Mouse (Mus musculus) heart, embryonic 15.5 days (tissue): ENCODE measurements at regions not wholly inside any gene's neighbourhood (a gene's known extent, or its start where the extent isn't known, plus 50 kb on each side); places are given as distances from the start of the nearest gene placed in this dataset.

Source experiments
- ATAC-seq: fragments of 200-750 bp; cut with Nextera tagmentation; replicated peaks from 2 replicates; pipeline ENCODE4 v1.8.0; 2017; ENCODE audit warnings: low read depth, moderate TSS enrichment; ENCODE audit not compliant: insufficient number of reproducible peaks, insufficient read depth, low FRiP score
- H3K27ac ChIP-seq: fragments of 300-500 bp; sonication (generic); 2 replicates; pipeline ENCODE4 v1.5.1; 2015; ENCODE audit warnings: mild to moderate bottlenecking, inconsistent platforms
- H3K27me3 ChIP-seq: fragments of 300-500 bp; sonication (generic); 2 replicates; pipeline ENCODE4 v1.6.1; 2015; ENCODE audit warnings: inconsistent platforms
- H3K36me3 ChIP-seq: fragments of 300-500 bp; sonication (generic); 2 replicates; pipeline ENCODE4 v1.6.1; 2015; ENCODE audit warnings: mild to moderate bottlenecking, inconsistent platforms
- H3K4me1 ChIP-seq: fragments of 300-500 bp; sonication (generic); replicated peaks from 2 replicates; pipeline ENCODE4 v1.6.1; 2015; ENCODE audit warnings: inconsistent platforms
- H3K4me2 ChIP-seq: fragments of 300-500 bp; sonication (generic); 2 replicates; pipeline ENCODE4 v1.6.1; 2015; ENCODE audit warnings: inconsistent platforms, mild to moderate bottlenecking, moderate library complexity
- H3K4me3 ChIP-seq: fragments of 300-500 bp; sonication (generic); 2 replicates; pipeline ENCODE4 v1.5.1; 2015; ENCODE audit warnings: mild to moderate bottlenecking, inconsistent platforms
- H3K9ac ChIP-seq: fragments of 300-500 bp; sonication (generic); 2 replicates; pipeline ENCODE4 v1.6.1; 2015; ENCODE audit warnings: mild to moderate bottlenecking, inconsistent platforms
- H3K9me3 ChIP-seq: fragments of 300-500 bp; sonication (generic); replicated peaks from 2 replicates; pipeline ENCODE4 v1.6.1; 2016; ENCODE audit warnings: inconsistent platforms
- WGBS: fragments of 180-500 bp; shearing (Covaris S2); methylation state at CpG from one replicate; pipeline ENCODE4 v1.1.7; 2015; ENCODE audit warnings: mixed read lengths; 5-methylcytosine and 5-hydroxymethylcytosine counted together

DNA sequence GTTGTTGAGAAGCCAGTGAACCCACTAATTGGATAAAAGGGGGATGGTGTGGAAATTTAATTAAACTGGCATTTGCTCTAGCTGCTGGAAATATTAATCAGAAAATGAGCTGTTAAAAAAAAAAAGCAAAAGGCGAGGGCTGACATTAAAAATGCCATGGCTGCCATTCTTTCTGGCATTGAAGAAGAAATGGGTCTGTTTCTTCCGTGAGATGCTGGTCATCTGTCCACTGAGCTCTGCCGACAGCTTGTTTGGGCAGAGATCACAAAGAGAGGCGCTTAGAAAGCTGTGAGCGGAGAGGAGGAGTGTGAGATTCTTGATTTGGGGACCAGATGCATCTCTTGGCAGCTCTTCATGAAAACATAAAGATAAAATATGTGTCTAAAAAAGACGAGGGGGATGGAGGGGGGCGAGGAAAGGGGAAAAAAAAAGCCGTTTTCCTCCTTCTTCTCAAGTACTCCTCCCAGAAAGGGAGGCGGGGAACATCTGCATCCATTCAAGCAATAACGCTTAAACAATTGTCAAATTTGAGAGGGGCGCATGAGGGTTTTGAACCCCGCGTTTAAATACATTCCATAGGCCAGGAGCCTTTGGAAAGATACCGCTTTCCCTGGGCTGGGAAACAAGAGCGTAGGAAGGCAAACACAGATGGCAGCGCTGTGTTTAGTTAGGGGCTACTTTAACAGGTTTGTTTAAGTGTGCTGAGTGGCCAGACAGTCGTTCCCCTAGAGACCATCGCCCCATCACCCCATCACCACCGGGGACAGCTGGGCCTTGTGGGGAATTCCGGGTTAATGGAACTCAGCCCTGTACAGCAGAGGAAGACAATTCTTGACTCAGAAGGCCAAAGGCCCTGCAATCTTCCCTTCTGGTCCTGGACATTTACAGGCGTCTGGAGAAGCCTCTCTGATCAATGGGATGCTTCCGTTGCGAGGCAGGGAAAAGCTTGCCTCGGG is 109.2 kb upstream of the Slit3 start:
- Histone ChIP-seq H3K4me2 (no peak overlapping the region), H3K9ac (no peak overlapping the region), H3K27ac (no peak overlapping the region), H3K27me3 (no peaks in the 10 kb centered on the region), H3K4me3 (no peak overlapping the region), H3K9me3 (no peaks in the 10 kb centered on the region), H3K4me1 (peaks cover 10% of the 10 kb centered on the region), H3K36me3 (no peaks in the 10 kb centered on the region)
- no peak for ATAC-seq
- whole genome bisulfite sequencing: 54% methylated on average over 24 of the region's 24 CpGs

DNA sequence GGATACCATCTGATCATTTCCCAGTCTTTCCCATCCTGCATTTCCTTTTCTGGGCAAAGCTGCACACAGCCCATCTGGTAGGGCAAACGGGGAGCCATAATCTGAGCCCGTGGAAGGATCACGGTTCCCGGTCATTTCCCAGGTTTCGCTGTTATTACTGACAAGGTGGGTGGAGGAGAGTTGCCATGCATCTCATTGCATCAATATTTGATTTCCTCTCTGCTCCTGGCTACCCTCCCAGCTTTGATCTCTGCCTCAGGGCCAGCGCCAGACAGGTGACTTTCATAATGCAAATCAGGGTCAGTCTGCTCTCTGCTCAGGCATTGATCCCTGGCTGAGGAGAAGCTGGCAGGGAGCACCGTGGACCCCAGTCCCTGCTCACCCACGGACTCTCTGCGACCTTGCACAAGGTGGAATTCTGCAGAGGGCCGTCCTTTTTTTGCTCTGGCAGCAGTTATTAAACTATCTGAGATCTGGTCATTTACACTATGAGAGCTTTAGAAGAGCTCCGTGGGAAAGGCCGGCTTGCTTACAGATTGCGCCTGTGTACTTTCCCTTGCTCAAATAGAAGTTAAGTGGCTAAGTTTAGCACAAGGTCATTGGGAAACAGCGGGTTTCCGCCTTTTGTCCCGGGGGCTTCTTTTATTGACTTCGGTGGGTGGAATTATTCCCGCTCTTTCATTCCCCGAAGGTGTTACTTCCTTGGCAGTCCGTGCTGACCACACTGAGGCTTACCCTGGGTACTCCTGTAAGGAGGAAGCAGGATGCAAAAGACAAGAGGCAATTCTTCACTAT is 114.1 kb upstream of the Slit3 start:
- no peak overlapping the region for H3K27ac ChIP-seq
- H3K27me3 ChIP-seq: no peaks in the 10 kb centered on the region
- WGBS: 32% methylated on average over 20 of the region's 20 CpGs
- H3K9ac ChIP-seq: 0 out of 2 replicates have a peak overlapping the region, but pooled peaks have one; percentile 1
- H3K4me1 ChIP-seq: peaks cover 20% of the 10 kb centered on the region
- H3K4me3 ChIP-seq: peak overlapping the region; percentile 3
- H3K36me3 ChIP-seq: no peaks in the 10 kb centered on the region
- H3K9me3 ChIP-seq: no peaks in the 10 kb centered on the region
- ATAC-seq: no peak
- H3K4me2 ChIP-seq: peak overlapping the region; percentile 49

DNA sequence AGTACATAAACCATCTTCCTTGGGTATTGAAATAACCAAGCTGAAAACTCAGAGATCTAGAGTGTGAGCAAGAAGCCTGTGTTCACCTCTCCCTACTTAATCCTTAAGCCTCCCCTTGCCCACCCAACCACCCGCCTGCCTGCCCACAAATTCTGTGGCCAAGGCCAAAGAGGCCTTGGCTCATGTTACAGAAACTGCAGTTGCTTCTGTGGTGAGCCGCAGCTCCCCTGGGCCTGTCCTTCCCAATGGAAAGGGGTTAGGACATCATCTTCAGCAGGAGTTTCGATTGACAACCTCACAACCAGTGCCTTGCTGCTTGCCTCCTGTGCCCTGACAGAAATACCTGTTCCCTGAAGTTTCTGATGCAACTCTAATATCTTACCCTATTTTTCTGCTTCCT is 115.9 kb upstream of the Slit3 start:
- Histone ChIP-seq H3K4me3 (no peak overlapping the region), H3K9ac (no peak overlapping the region), H3K4me2 (no peak overlapping the region), H3K27me3 (no peaks in the 10 kb centered on the region), H3K9me3 (no peaks in the 10 kb centered on the region), H3K36me3 (no peaks in the 10 kb centered on the region), H3K27ac (no peak overlapping the region), H3K4me1 (peaks cover 17% of the 10 kb centered on the region)
- 74% methylated on average over 3 of the region's 3 CpGs for WGBS
- no peak for ATAC-seq

DNA sequence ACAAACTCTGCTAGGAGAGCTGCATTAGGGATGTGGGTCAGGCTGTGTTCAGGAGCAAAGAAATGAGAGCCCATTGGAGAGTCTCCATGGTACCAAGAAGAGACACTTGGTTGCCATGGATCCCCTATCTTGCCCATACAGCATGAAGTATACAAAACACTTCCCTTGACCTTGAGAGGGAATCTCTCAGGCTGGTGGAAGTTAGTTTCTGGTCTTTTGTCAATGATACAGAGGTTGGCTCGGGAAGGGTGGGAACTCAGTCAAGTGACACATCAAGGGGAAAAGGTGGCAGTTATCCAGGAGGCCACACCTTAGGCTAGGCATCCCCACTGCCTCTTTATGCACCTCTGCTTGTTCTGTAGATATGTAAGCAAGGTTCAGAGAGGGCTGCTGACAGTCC is 116.6 kb upstream of the Slit3 start:
- no peak for ATAC-seq
- Histone ChIP-seq H3K9ac (no peak overlapping the region), H3K36me3 (no peaks in the 10 kb centered on the region), H3K27me3 (no peaks in the 10 kb centered on the region), H3K9me3 (no peaks in the 10 kb centered on the region), H3K4me2 (no peak overlapping the region), H3K27ac (no peak overlapping the region), H3K4me1 (peaks cover 17% of the 10 kb centered on the region), H3K4me3 (no peak overlapping the region)
- 32% methylated on average over 1 of the region's 1 CpGs for WGBS

DNA sequence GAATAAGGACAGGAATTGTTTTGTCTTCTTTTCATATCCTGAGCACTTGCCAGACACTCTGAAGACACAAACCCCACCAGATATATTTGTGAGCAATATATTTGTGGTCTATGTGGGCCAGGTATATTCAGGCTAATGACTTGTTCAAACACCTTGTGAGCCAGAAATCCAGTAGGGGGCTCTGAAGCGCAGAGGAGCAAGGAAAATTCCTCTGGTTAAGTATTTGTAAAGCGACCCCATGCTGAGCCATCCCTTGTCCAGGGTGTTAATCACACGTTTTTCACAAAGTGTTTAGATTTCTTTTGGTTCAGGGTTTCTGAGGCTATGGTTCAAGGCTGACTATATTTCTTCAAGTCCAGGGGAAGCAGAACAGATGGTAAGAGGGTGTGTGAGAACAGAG is 117.1 kb upstream of the Slit3 start:
- H3K27ac ChIP-seq: no peak overlapping the region
- no peaks in the 10 kb centered on the region for H3K9me3 ChIP-seq
- no peak overlapping the region for H3K4me3 ChIP-seq
- no peaks in the 10 kb centered on the region for H3K27me3 ChIP-seq
- no peak overlapping the region for H3K4me2 ChIP-seq
- no peak overlapping the region for H3K9ac ChIP-seq
- H3K4me1 ChIP-seq: peaks cover 17% of the 10 kb centered on the region
- H3K36me3 ChIP-seq: no peaks in the 10 kb centered on the region
- WGBS: 30% methylated on average over 3 of the region's 3 CpGs
- no peak for ATAC-seq

DNA sequence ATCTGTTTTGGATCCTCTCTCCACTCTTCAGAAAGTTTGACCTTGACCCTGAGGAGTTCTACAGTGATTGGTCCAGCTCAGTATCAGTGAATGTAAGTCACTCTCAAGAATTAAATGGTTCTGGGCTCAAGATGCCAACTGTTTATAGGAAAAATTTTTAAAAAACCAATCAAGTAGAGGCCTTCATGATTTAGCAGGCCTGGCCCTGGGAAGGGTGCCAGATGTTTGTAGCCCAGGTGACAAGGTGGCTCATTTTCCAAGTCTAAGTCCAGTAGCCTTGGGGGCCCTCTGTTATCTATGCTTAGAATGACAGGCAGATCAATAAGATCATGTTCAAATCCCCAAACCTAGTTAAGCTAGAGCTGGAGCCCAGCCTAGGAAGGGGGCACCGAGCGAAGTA is 123.1 kb upstream of the Slit3 start:
- no peaks in the 10 kb centered on the region for H3K27me3 ChIP-seq
- no peak overlapping the region for H3K4me2 ChIP-seq
- H3K9ac ChIP-seq: no peak overlapping the region
- no peaks in the 10 kb centered on the region for H3K36me3 ChIP-seq
- 98% methylated on average over 2 of the region's 2 CpGs for WGBS
- no peak overlapping the region for H3K27ac ChIP-seq
- H3K4me3 ChIP-seq: no peak overlapping the region
- no peaks in the 10 kb centered on the region for H3K4me1 ChIP-seq
- ATAC-seq: no peak
- H3K9me3 ChIP-seq: no peaks in the 10 kb centered on the region

DNA sequence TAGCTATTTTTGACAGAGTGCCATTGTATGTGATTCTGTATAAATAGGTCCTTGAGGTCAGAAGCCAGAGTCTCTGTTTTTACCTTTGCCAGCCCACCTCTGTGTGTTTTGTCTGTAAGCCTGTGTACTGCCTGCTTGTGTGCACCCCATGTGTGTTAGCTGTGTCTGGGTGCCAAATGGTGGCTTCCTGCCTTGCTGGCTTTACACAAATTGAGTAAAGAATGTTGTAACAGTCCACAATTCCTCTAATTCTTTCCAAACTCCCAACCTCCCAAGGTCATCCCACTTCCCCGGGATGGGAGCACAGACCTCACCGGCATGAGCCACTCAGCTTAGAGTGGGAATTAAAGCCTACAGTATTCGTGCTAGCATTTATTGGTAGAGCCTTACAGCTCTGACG is 125.5 kb upstream of the Slit3 start:
- Histone ChIP-seq H3K27ac (no peak overlapping the region), H3K9me3 (no peaks in the 10 kb centered on the region), H3K27me3 (no peaks in the 10 kb centered on the region), H3K4me3 (no peak overlapping the region), H3K9ac (no peak overlapping the region), H3K4me2 (no peak overlapping the region), H3K4me1 (no peaks in the 10 kb centered on the region), H3K36me3 (no peaks in the 10 kb centered on the region)
- ATAC-seq: no peak
- WGBS: 73% methylated on average over 4 of the region's 4 CpGs

DNA sequence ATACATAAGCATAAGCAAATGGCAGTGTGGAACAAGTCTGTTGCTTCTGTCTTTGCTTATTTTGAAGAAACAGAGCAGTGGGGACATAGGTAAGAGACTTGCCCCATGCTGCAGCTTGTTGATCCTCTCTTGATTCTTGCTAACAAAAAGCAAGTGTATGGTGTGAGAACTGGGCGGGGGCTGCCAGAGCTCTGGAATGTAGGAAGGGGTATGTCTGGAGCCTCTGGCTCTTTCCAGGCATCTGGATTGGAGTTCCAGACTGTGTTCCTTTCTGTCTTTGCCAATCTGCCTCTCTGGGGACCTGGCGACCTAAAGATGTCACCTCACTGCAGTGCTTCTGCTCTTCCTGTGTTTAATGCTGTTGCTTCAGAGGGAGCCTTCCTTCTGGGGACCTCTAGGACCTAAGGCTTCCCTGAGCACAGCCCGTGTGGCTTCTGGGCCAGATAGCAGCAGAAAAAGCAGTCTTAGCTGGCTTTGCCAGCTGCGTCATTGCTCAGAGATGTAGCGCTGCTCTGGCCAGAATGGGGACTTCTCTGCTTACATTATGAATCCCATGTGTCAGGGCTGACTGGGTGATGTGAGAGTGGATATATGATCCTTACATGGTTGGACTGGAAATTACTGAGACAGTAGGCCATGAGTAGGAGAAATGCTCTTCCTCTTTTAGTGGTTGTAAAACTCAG is 138.1 kb upstream of the Slit3 start:
- H3K36me3 ChIP-seq: no peaks in the 10 kb centered on the region
- H3K9me3 ChIP-seq: no peaks in the 10 kb centered on the region
- no peak for ATAC-seq
- no peak overlapping the region for H3K4me3 ChIP-seq
- H3K27ac ChIP-seq: no peak overlapping the region
- no peaks in the 10 kb centered on the region for H3K27me3 ChIP-seq
- WGBS: 46% methylated on average over 5 of the region's 5 CpGs
- H3K9ac ChIP-seq: no peak overlapping the region
- no peak overlapping the region for H3K4me2 ChIP-seq
- H3K4me1 ChIP-seq: peaks cover 3% of the 10 kb centered on the region; the same call in 1 of the 2 replicates

DNA sequence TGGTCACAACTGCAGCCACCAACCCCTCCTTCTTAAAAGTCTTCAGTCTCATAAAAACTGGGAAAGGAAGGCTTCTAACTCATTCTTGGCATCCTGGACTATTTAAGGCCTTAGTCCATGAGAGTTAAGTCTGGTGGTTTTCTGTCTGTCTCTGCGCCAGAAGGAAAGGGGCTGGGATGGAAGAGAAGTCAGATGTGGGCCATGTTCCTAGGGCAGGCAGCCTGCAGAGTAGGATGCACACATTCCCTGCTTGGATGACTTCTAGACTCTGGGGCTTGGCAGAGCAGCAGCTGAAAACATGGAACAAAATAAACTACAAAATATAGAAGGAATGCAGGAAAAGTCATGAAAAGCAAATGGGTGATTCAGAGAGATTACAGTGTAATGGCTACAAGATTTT is 140.8 kb upstream of the Slit3 start:
- Histone ChIP-seq H3K9me3 (no peaks in the 10 kb centered on the region), H3K4me2 (no peak overlapping the region), H3K9ac (no peak overlapping the region), H3K4me3 (no peak overlapping the region), H3K4me1 (peaks cover 3% of the 10 kb centered on the region; the same call in 1 of the 2 replicates), H3K27me3 (no peaks in the 10 kb centered on the region), H3K27ac (no peak overlapping the region), H3K36me3 (no peaks in the 10 kb centered on the region)
- no peak for ATAC-seq
- WGBS: 97% methylated on average over 1 of the region's 1 CpGs

DNA sequence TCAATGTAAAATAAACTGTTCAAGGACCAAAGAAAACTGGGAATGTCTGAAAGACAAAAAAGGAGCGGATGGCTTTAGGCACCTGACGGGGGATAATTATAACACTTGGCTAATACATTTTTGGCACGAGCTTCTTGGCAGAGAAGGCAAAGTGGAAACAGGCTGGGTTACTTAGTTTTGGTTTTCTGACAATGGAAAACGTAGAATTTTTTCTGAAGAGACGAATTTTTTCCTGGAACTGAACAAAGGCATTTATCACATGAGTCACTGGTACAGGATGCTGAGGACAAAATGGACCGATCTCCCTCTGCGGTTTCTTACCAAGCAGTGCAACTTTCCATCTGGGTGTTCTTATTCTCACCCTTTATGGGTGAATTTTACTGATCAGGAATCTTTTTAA is 143.2 kb upstream of the Slit3 start:
- H3K27ac ChIP-seq: no peak overlapping the region
- WGBS: 63% methylated on average over 7 of the region's 7 CpGs
- no peak overlapping the region for H3K9ac ChIP-seq
- H3K4me2 ChIP-seq: no peak overlapping the region
- no peaks in the 10 kb centered on the region for H3K27me3 ChIP-seq
- H3K4me1 ChIP-seq: peaks cover 13% of the 10 kb centered on the region
- H3K36me3 ChIP-seq: no peaks in the 10 kb centered on the region
- no peaks in the 10 kb centered on the region for H3K9me3 ChIP-seq
- no peak for ATAC-seq
- H3K4me3 ChIP-seq: no peak overlapping the region

DNA sequence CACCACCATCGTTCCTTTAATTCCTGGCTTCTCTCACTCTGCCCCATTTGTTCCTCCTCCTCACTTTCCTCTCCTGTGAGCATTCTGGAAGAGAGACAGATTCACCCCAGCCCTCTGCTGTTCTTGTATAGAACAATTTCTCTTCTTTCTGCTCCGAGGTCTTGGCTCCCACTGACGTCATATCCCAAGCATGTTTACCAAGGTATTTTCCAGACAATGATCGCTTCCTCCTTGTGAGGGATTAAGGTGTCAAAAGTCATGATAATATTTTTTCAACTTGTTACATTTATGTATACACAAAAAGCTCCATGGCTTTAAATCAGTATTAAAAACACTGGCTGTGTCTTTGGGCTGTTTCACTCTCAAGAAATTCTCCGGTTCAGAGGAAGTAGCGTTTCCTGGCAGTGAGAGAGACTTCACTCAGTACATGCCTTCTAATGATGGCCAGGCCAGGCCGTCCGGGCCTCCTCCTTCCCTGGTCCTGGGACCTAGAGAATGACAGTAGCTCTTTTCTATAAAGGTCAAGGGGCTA is 142.4 kb upstream of the Spdl1 start:
- peaks cover 15% of the 10 kb centered on the region for H3K4me1 ChIP-seq
- no peak overlapping the region for H3K27ac ChIP-seq
- H3K4me3 ChIP-seq: no peak overlapping the region
- ATAC-seq: peak; percentile 55; the same call in 1 of the 2 replicates
- no peaks in the 10 kb centered on the region for H3K36me3 ChIP-seq
- no peaks in the 10 kb centered on the region for H3K9me3 ChIP-seq
- H3K9ac ChIP-seq: no peak overlapping the region
- WGBS: 57% methylated on average over 8 of the region's 8 CpGs
- H3K4me2 ChIP-seq: no peak overlapping the region
- no peaks in the 10 kb centered on the region for H3K27me3 ChIP-seq
